Mouse (Mus musculus): ENCODE measurements around the gene CT030661.1. TPM values are rescaled to one million over a fixed set of nuclear protein-coding genes. Genes with fewer than 3 reads are reported as not detected.
"Not testable (repeated sequence)": the region's sequence is repeated elsewhere in the genome, so short reads cannot be mapped to it uniquely, and the experiment has no call there.

Gene CT030661.1
- total RNA-seq (2021), result 1 to 10 TPM; 8.3 to 9.5 TPM
- long read RNA-seq, experiment 1, partial matches to known transcripts, result 0 of 7 reads
- long read RNA-seq, experiment 1, other reads (novel, unspliced or antisense), result 7 of 7 reads
- long read RNA-seq, experiment 2, partial matches to known transcripts, result 0 of 10 reads
- long read RNA-seq, experiment 2, other reads (novel, unspliced or antisense), result 8 of 10 reads

DNA sequence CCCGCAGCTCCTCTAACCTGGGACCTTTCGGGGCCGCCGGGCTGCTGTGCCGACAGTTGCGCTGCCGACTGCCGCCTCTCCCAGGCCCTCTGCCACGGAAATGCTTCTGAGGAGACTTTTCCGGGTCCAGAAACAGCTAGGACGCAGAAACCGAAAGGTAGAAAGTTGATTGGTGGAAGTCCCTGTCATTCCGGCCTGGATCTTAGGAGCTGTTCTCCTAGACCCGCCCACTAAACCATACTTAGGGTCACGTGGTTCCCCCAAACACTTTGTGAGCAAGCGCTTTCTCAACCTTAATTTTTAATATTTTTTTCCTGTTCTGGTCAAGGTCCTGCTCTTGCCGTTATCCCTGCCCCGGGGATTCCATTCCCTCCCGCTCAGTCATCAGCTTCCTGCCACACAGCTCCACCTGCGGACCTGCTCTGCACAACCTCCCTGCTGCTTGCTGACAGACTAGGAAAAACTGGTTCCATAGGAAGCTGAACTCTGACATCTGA, at the start of gene CT030661.1:
Gene CT030661.1 (minus strand): TSS at position 108 of the 497 bp plus-strand sequence.
- TF ChIP-seq CTCF (IDR thresholded peaks at IDR 0.05), result peak; percentile 31; the same call in 1 of the 2 replicates
- intact Hi-C loops (cut with DNase I), result loop anchor here (5.0 kb wide), 1 partner anchor 48 kb away; the partner anchor contains the start of genes Zfp758 and Zfp944
- peak; percentile 87 for DNase-seq
- Histone ChIP-seq H3K27ac (peak within 1 kb of the TSS; percentile 87), H3K4me3 (peak within 1 kb of the TSS; percentile 87)

DNA sequence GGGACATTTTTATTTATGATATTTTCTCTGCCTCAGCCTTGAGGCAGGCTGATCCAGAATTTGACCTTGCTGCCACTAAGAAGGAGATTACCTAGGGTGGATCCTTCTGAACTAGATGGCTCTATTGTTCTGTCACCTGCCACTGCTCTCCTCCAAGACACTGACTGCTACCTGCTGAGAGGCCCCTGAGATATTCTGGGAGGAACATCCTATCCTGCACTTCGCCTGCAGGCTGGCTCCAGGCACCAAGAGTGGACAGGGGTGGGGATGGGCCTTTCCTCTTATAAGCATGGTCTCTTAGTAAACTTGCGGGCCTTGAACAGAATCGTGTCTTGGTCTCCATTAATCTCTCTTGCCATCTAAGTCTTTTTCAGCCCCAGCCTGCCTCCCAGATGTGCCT, 49.3 kb upstream of the CT030661.1 start:
- DNase-seq, result no peak
- TF ChIP-seq CTCF (IDR thresholded peaks at IDR 0.05), result no peak
- intact Hi-C loops (cut with DNase I), result loop anchor here (5.0 kb wide), 1 partner anchor 47 kb away; no protein-coding TSS in a partner anchor
- no peak overlapping the region for H3K4me3 ChIP-seq
- no peak overlapping the region for H3K27ac ChIP-seq

DNA sequence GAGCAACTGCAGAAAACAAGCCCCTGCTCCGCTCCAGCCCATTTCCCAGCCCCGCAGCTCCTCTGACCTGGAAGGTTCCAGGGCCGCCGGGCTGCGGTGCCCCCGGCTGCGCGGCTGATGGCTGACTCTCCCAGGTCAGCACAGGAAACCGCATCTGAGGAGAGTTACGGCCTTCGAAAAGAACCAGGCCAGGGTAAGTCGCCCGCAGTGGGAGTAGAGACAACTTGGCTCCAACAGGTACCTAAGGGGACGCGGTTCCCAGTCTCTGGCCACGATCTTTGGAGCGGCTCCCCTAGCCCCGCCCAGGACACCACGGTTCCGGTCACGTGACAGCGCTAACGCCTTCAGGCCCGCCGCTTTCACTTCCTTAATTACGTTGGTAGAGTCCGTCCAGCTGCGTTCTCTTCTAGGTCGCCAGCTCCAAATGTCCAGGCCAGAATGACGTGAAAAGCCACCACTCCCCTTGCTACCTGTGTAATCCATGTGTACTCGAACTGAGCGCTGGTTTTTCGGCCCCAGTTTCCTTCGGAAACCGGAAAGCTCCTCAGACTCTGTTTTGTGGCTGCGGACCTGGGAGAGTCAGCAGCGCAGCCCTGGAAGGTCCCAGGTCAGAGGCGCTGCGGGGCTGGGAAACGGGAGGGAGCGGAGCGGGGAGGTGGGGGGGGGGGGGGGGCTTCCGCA, 46.6 kb upstream of the CT030661.1 start, which contains the start of the genes Zfp944 and Zfp758:
Gene Zfp944 (minus strand): TSS at position 300 of the 681 bp plus-strand sequence.
Gene Zfp758 (plus strand): TSS at position 353 of the 681 bp plus-strand sequence.
- intact Hi-C loops (cut with DNase I), result loop anchor here (5.0 kb wide), 1 partner anchor 44 kb away; no protein-coding TSS in a partner anchor
- peak; percentile 60 for DNase-seq
- Histone ChIP-seq H3K27ac (peak within 1 kb of the TSS; percentile 95), H3K4me3 (peak within 1 kb of the TSS; percentile 86)

DNA sequence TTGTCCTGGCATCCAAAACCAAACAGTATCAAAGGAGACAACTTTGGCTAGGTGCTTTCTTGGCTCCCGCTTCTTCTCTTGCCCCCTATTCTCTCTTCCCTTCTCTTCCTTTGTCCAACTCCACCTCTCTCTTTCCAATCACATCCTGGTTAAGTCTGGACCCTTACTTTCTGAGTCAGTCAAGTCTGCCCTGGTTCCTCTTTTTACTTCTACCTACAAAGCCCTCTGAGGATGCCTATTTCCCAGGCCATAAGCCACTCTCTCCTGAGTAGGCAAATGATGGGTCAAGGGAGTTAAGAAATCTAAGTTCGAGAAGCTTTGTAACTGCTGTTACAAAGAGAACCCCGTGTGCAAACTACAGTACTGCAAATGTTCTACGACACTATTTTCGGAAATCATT, 45.9 kb upstream of the CT030661.1 start:
- no peak for TF ChIP-seq CTCF (IDR thresholded peaks at IDR 0.05)
- Histone ChIP-seq H3K4me3 (peak overlapping the region; percentile 86), H3K27ac (peak overlapping the region; percentile 95)
- DNase-seq, result no peak
- intact Hi-C loops (cut with DNase I), result loop anchor here (5.0 kb wide), 1 partner anchor 43 kb away; no protein-coding TSS in a partner anchor

DNA sequence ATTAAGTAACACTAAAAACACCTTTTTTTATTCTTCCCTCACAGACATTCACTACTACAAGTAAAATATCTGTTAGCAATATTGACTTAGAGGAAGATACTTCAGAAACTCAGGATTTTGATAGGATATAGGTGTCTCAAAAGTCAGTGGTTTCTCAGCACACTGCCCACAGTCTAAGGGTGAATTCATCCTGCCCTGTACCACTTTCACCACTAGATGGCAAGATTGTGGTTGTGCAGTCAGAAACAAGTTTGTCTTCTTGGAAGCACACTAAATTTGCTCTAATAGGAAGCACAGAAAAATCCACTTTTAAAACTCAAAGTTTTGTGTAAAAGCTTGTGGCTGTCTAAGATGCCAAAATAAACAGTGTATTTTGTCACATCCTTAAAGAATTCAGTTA, 38.2 kb upstream of the CT030661.1 start:
- TF ChIP-seq CTCF (IDR thresholded peaks at IDR 0.05), result peak; percentile 80
- no peak overlapping the region for H3K4me3 ChIP-seq
- intact Hi-C loops (cut with DNase I), result loop anchor here (5.0 kb wide), 1 partner anchor 60 kb away; no protein-coding TSS in a partner anchor
- DNase-seq, result peak; percentile 17
- H3K27ac ChIP-seq, result no peak overlapping the region

DNA sequence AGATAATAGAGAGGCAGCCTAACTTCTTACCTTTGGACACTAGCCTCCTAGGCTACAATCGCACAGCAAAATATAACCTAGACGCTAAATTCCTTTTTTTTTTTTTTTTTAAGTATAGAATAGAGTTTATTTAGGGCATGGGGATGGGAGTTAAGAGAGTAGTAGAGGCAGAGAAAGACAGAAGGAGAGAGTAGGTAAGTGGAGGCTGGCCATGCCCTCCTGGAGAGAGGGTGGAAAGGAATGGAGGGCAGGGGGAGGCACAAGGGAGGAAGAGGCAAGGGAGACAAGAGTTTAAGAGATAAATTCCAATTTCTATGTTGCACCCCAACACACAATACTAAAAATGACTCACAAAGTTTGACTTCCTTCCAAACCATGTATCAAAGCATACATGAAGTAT, 610 bp upstream of the CT030661.1 start:
- peak overlapping the region; percentile 87 for H3K4me3 ChIP-seq
- intact Hi-C loops (cut with DNase I), result loop anchor here (5.0 kb wide), 1 partner anchor 47 kb away; the partner anchor contains the start of genes Zfp758 and Zfp944
- peak overlapping the region; percentile 87 for H3K27ac ChIP-seq
- DNase-seq, result not testable (repeated sequence)

DNA sequence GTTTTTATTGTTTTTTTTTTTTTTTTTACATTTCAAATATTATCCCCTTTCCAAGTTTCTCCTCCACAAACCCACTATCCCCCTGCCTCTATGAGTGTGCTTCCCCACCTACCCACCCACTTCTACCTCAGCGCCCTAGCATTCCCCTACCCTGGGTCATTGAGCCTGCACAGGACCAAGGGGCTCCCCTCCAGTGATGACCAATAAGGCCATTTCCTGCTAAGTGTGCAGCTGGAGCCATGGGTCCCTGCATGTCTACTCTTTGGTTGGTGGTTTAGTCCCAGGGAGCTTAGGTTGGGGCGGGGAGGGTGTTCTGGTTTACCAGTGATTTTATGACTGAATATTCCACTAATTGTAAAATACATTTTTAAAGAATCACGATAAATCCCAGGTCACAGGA, 418 bp downstream of the CT030661.1 start:
- Histone ChIP-seq H3K27ac (peak overlapping the region; percentile 87), H3K4me3 (peak overlapping the region; percentile 87)
- DNase-seq; intact Hi-C loops (cut with DNase I): not testable (repeated sequence)

Other genes starting within 250 kb of the CT030661.1 start
- gene Zfp947, start 148.6 kb downstream of the CT030661.1 start, total RNA-seq (2021), result under 1 TPM; 0.38 to 0.92 TPM
- 1 to 10 TPM; 2.0 to 2.4 TPM for gene Zfp994, start 89.2 kb downstream of the CT030661.1 start, total RNA-seq (2021)
- 1 to 10 TPM; 4.3 to 5.6 TPM for gene Zfp944, start 46.6 kb upstream of the CT030661.1 start, total RNA-seq (2021)
- gene Zfp758, start 46.6 kb upstream of the CT030661.1 start, total RNA-seq (2021), result 1 to 10 TPM; 8.4 to 8.6 TPM
- 1 to 10 TPM; 4.3 to 4.5 TPM for gene Zfp946, start 109.4 kb upstream of the CT030661.1 start, total RNA-seq (2021)

Data from gastrocnemius, adult 2 months (tissue).